17 mouse cellular contexts compared by ENCODE assay signal in the genomic region with DNA sequence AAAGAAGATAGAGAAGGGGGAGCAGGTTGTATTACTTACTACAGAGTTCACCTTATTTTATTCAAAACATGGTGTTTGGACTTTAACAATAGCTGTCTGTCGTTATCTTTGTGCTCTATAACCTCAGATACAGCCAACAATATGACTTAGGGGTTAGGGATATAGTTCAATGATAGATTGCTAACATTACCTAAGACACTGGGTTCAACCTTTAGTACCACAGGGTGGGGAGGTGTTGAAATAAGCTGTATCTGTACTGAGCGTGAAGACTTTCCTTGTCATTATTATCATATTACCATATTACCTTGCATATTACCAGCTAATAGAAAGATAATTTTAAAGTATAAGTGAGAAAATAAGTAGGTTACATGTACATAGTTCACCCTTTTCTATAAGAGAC.
"Had no signal": no experiment of that assay in that cellular context is flagged by ENCODE, and none has a peak within 500 bp of the region (broad histone marks: within the 10 kb centered on the region; RNA-seq: fewer than 3 reads in every experiment).

No protein-coding gene starts in this region.

- H3K36me3 ChIP-seq: neural tube, embryonic 12.5 days; neural tube, embryonic 13.5 days; neural tube, embryonic 15.5 days had no signal

- H3K27me3 ChIP-seq: neural tube, embryonic 12.5 days; neural tube, embryonic 13.5 days; neural tube, embryonic 15.5 days; stomach, embryonic 15.5 days had no signal

- H3K9ac ChIP-seq: neural tube, embryonic 12.5 days; neural tube, embryonic 13.5 days; neural tube, embryonic 15.5 days; stomach, embryonic 15.5 days had no signal

- H3K9me3 ChIP-seq: neural tube, embryonic 12.5 days; neural tube, embryonic 13.5 days; neural tube, embryonic 15.5 days; stomach, embryonic 15.5 days had no signal

- H3K4me1 ChIP-seq: neural tube, embryonic 12.5 days; neural tube, embryonic 13.5 days; neural tube, embryonic 15.5 days; stomach, embryonic 15.5 days had no signal

- H3K4me3 ChIP-seq: neural tube, embryonic 12.5 days; neural tube, embryonic 13.5 days; neural tube, embryonic 15.5 days; stomach, embryonic 15.5 days had no signal

- DNase-seq: retina, postnatal 1 day; right cerebral cortex, adult 18-20 months; right cerebral cortex, postnatal 14 days; right cerebral cortex, postnatal 25 days; right cerebral cortex, postnatal 4 days; spleen, adult 18-20 months; thymus, adult 18-20 months; thymus, adult 2 months; thymus, postnatal 14 days; thymus, postnatal 25 days; thymus, postnatal 36 days; thymus, postnatal 4 days had no signal

- H3K27ac ChIP-seq: neural tube, embryonic 12.5 days; neural tube, embryonic 13.5 days; neural tube, embryonic 15.5 days; stomach, embryonic 15.5 days; stomach, postnatal 0 days had no signal

- H3K4me2 ChIP-seq: neural tube, embryonic 12.5 days; neural tube, embryonic 13.5 days; neural tube, embryonic 15.5 days; stomach, embryonic 15.5 days had no signal
